Mouse (Mus musculus): Measurements from ENCODE around the gene Zfp316. TPM values are rescaled to one million over a fixed set of nuclear protein-coding genes. Genes with fewer than 3 reads are reported as not detected.

Gene Zfp316
- total and polyA plus RNA-seq, 2 experiments: 1.9 to 2.3 TPM

DNA sequence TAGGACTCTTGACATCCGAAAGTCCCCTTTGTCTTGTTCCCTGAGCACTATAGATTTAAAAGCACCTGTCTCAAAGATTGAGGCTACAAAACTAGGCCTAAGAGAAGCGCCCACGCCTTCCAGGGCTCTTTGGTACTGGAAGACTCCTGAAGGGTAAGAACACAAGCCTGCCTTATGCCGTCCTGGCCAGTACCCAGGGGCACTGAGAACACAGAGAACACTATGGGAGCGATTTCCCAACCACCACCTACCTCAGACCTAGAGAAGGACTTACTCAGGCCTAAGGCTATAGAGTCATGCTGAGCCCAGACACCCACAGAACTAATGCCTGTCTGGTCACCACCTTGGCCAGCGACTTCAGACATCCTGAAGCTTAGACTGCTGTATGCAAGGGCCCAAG, 3.0 kb downstream of the Zfp316 start:
- TF ChIP-seq POLR2A (IDR thresholded peaks at IDR 0.05; ENCODE audit: extremely low read depth, insufficient read depth, low read length) (no peak), CTCF (IDR thresholded peaks at IDR 0.05; ENCODE audit: low read depth, low read length) (no peak)
- no peaks in the 10 kb centered on the region for H3K27me3 ChIP-seq (ENCODE audit: control insufficient read depth, insufficient read depth, low read length)
- no peaks in the 10 kb centered on the region for H3K36me3 ChIP-seq (ENCODE audit: control insufficient read depth, insufficient read depth, low read length)
- no peaks in the 10 kb centered on the region for H3K79me2 ChIP-seq (ENCODE audit: control insufficient read depth, insufficient read depth, low read length)
- H3K9ac ChIP-seq (ENCODE audit: low read depth, low read length): no peak overlapping the region
- H3K4me3 ChIP-seq (ENCODE audit: insufficient read depth, low read depth, low read length): no peak overlapping the region
- H3K4me1 ChIP-seq (ENCODE audit: control insufficient read depth, insufficient read depth, low read length): peaks cover 6% of the 10 kb centered on the region
- DNase-seq (ENCODE audit: extremely low read depth, low read depth, low spot score): no peak
- 93% methylated on average over 6 of the region's 6 CpGs for WGBS
- H3K27ac ChIP-seq (replicated peaks; ENCODE audit: insufficient read depth, low read depth, low read length): no peak overlapping the region

- Histone ChIP-seq H3K27me3 (ENCODE audit: control insufficient read depth, insufficient read depth, low read length) (no peaks in the 10 kb centered on the region), H3K79me2 (ENCODE audit: control insufficient read depth, insufficient read depth, low read length) (no peaks in the 10 kb centered on the region), H3K36me3 (ENCODE audit: control insufficient read depth, insufficient read depth, low read length) (no peaks in the 10 kb centered on the region), H3K9ac (ENCODE audit: low read depth, low read length) (no peak overlapping the region), H3K4me3 (ENCODE audit: insufficient read depth, low read depth, low read length) (no peak overlapping the region), H3K27ac (replicated peaks; ENCODE audit: insufficient read depth, low read depth, low read length) (no peak overlapping the region), H3K4me1 (ENCODE audit: control insufficient read depth, insufficient read depth, low read length) (peaks cover 6% of the 10 kb centered on the region)
- 43% methylated on average over 1 of the region's 1 CpGs for WGBS
- no peak for DNase-seq (ENCODE audit: extremely low read depth, low read depth, low spot score)
- TF ChIP-seq POLR2A (IDR thresholded peaks at IDR 0.05; ENCODE audit: extremely low read depth, insufficient read depth, low read length) (no peak), CTCF (IDR thresholded peaks at IDR 0.05; ENCODE audit: low read depth, low read length) (no peak)
Measured at GRCm38 (mm10) chr5:143265409-143265808, 4.4 kb downstream of the Zfp316 start.

DNA sequence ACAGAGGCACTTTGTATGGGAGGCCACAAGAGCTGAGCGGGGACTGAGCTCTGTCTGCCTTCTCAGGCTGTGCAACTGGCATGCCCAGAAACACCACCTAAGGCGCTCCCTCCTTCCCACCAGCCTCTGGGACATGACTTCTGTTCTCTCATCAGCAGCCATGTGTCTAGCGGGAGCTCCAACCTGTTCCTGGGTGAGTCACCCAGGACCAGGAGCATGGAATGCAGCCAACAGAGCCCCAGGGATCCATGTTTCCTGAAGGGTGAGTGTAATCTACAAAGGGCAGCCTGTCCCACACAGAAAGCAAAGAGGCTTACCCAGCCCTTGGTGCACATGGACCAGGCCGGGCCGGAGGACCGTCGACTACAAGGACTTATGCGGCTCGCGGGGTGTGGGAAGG, 5.1 kb downstream of the Zfp316 start:
- no peak overlapping the region for H3K9ac ChIP-seq (ENCODE audit: low read depth, low read length)
- H3K4me3 ChIP-seq (ENCODE audit: insufficient read depth, low read depth, low read length): no peak overlapping the region
- TF ChIP-seq POLR2A (IDR thresholded peaks at IDR 0.05; ENCODE audit: extremely low read depth, insufficient read depth, low read length) (no peak), CTCF (IDR thresholded peaks at IDR 0.05; ENCODE audit: low read depth, low read length) (no peak)
- H3K79me2 ChIP-seq (ENCODE audit: control insufficient read depth, insufficient read depth, low read length): no peaks in the 10 kb centered on the region
- no peaks in the 10 kb centered on the region for H3K36me3 ChIP-seq (ENCODE audit: control insufficient read depth, insufficient read depth, low read length)
- no peak for DNase-seq (ENCODE audit: extremely low read depth, low read depth, low spot score)
- H3K27ac ChIP-seq (replicated peaks; ENCODE audit: insufficient read depth, low read depth, low read length): no peak overlapping the region
- H3K4me1 ChIP-seq (ENCODE audit: control insufficient read depth, insufficient read depth, low read length): peaks cover 3% of the 10 kb centered on the region; the same call in 1 of the 2 replicates
- no peaks in the 10 kb centered on the region for H3K27me3 ChIP-seq (ENCODE audit: control insufficient read depth, insufficient read depth, low read length)
- 93% methylated on average over 10 of the region's 10 CpGs for WGBS

- Histone ChIP-seq H3K79me2 (ENCODE audit: control insufficient read depth, insufficient read depth, low read length) (no peaks in the 10 kb centered on the region), H3K27ac (replicated peaks; ENCODE audit: insufficient read depth, low read depth, low read length) (no peak overlapping the region), H3K4me1 (ENCODE audit: control insufficient read depth, insufficient read depth, low read length) (no peaks in the 10 kb centered on the region), H3K9ac (ENCODE audit: low read depth, low read length) (no peak overlapping the region), H3K36me3 (ENCODE audit: control insufficient read depth, insufficient read depth, low read length) (no peaks in the 10 kb centered on the region), H3K27me3 (ENCODE audit: control insufficient read depth, insufficient read depth, low read length) (no peaks in the 10 kb centered on the region), H3K4me3 (ENCODE audit: insufficient read depth, low read depth, low read length) (no peak overlapping the region)
- TF ChIP-seq POLR2A (IDR thresholded peaks at IDR 0.05; ENCODE audit: extremely low read depth, insufficient read depth, low read length) (no peak), CTCF (IDR thresholded peaks at IDR 0.05; ENCODE audit: low read depth, low read length) (no peak)
- no peak for DNase-seq (ENCODE audit: extremely low read depth, low read depth, low spot score)
- 94% methylated on average over 8 of the region's 8 CpGs for WGBS
Measured at GRCm38 (mm10) chr5:143261636-143262035, 8.2 kb downstream of the Zfp316 start.

GRCm38 (mm10) chr5:143255802-143256201, 14.0 kb downstream of the Zfp316 start:
- Histone ChIP-seq H3K36me3 (ENCODE audit: control insufficient read depth, insufficient read depth, low read length) (no peaks in the 10 kb centered on the region; the same call in 1 of the 2 replicates), H3K27ac (replicated peaks; ENCODE audit: insufficient read depth, low read depth, low read length) (no peak overlapping the region), H3K27me3 (ENCODE audit: control insufficient read depth, insufficient read depth, low read length) (peaks cover 17% of the 10 kb centered on the region), H3K79me2 (ENCODE audit: control insufficient read depth, insufficient read depth, low read length) (no peaks in the 10 kb centered on the region), H3K4me3 (ENCODE audit: insufficient read depth, low read depth, low read length) (no peak overlapping the region), H3K9ac (ENCODE audit: low read depth, low read length) (no peak overlapping the region), H3K4me1 (ENCODE audit: control insufficient read depth, insufficient read depth, low read length) (no peaks in the 10 kb centered on the region)
- no peak for DNase-seq (ENCODE audit: extremely low read depth, low read depth, low spot score)
- WGBS: 94% methylated on average over 5 of the region's 5 CpGs
- TF ChIP-seq POLR2A (IDR thresholded peaks at IDR 0.05; ENCODE audit: extremely low read depth, insufficient read depth, low read length) (no peak), CTCF (IDR thresholded peaks at IDR 0.05; ENCODE audit: low read depth, low read length) (no peak)

DNA sequence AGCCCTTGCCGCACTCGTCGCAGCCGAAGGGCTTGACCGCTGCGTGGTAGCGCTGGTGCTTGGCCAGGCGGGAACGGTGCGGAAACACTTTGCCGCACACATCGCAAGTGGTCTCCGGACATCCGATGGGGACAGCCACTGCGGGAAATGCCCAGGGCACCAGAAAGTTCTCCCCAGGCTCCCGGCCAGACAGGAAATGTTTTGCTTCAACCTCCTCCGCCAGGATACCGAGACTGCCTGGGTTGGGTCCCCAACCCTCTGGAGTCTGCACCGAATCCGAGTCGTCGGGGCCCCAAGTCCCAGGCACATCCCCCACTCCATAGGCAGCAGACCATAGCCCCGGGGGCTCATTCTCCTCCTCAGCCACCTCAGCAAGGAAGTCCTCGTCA, 14.7 kb downstream of the Zfp316 start:
- no peak overlapping the region for H3K4me3 ChIP-seq (ENCODE audit: insufficient read depth, low read depth, low read length)
- WGBS: 76% methylated on average over 24 of the region's 24 CpGs
- no peak overlapping the region for H3K9ac ChIP-seq (ENCODE audit: low read depth, low read length)
- DNase-seq (ENCODE audit: extremely low read depth, low read depth, low spot score): no peak
- TF ChIP-seq POLR2A (IDR thresholded peaks at IDR 0.05; ENCODE audit: extremely low read depth, insufficient read depth, low read length) (no peak), CTCF (IDR thresholded peaks at IDR 0.05; ENCODE audit: low read depth, low read length) (no peak)
- no peaks in the 10 kb centered on the region for H3K4me1 ChIP-seq (ENCODE audit: control insufficient read depth, insufficient read depth, low read length)
- H3K79me2 ChIP-seq (ENCODE audit: control insufficient read depth, insufficient read depth, low read length): no peaks in the 10 kb centered on the region
- no peaks in the 10 kb centered on the region; the same call in 1 of the 2 replicates for H3K36me3 ChIP-seq (ENCODE audit: control insufficient read depth, insufficient read depth, low read length)
- peaks cover 17% of the 10 kb centered on the region for H3K27me3 ChIP-seq (ENCODE audit: control insufficient read depth, insufficient read depth, low read length)
- H3K27ac ChIP-seq (replicated peaks; ENCODE audit: insufficient read depth, low read depth, low read length): no peak overlapping the region
